Mouse (Mus musculus): Measurements from ENCODE around the gene 2700049A03Rik.
A peak's percentile ranks its signal among the peaks of the same experiment; 100 is the strongest.
"Not testable (repeated sequence)": the region's sequence is repeated elsewhere in the genome, so short reads cannot be mapped to it uniquely, and the experiment has no call there.

The 2700049A03Rik gene

DNA sequence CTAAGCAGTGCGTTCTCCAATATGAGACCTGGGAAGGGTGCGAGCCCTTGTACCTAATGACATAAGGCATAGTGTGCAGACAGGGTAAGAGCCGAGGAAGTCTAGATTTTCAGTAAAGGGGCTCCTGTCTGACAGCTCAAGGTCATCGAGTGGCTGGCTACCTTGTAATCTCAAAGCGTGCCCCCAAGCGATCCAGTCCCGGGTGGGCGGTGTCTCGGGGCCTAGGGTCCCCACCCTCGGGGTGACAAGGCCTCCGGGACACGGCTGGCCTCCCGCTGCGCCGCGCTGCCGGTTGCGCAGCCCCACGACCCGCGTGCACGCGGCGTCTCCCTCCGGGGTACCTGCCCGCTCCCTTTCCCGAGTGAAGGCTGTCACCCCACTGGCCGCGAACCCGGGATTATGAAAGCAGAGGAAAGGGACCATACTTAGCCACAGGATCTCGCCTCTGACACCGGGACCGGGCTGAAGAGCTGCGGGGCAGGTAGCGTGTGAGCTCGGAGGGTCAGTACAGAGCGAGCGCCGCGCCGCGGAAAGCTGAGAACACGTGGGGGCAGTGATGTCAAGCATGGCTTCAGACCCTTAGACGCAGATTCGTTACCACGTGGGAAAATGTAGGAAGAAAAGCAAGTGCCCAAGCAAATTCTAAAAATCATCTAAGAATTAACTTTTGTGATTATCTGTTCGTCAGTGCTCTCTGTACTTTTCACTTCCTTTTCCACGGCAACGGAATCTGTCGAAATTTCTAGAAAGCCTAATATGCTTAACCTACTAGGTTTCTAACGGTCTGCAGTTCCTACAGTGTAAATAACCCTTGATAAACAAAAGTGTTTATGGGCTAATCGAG, at the start of gene 2700049A03Rik, which contains the start of gene Timm9:
2700049A03Rik (plus strand) TSS at position 719 of the 844 bp plus-strand sequence.
Timm9 (minus strand) TSS at position 555 of the 844 bp plus-strand sequence.
- peak; percentile 82 for DNase-seq

DNA sequence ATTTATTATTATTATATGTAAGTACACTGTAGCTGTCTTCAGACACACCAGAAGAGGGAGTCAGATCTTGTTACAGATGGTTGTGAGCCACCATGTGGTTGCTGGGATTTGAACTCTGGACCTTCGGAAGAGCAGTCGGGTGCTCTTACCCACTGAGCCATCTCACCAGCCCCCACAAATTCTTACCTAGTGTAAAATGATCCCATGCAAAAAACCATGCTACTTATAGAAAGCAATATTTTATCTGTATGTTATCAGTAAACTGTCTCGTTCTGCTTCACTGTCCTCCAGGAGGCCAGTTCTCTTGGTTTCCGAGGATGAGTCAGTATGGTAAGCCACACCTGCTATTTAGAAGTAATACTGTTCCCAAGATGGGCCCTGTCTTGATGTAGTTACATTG, 32.4 kb upstream of the 2700049A03Rik start:
- not testable (repeated sequence) for DNase-seq

DNA sequence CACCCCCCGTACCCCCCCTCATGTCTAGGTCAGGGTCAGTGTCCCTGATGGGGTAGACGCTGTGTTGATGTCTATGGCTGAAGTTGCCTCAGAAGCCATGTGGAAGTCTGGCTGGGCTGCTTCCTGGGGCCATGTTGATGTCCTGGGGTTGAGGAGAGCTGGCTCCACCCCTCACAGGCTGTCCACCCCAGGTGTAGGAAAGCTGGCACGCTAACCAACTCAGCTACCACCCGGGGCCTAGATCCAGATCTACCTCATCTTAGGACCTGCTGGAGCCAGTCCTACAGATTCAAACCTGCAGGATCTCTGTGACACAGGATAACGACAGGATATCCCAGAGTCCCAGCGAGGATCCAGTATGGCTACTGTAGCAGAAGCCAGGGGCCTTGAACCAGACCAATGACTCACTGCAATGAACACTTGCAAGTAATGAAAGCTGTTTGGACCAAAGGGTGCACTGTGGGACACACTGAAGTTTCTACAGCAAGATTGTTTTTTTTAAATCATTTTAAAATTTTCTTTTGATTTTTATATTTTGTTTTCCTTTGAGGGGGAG, 29.4 kb upstream of the 2700049A03Rik start:
- DNase-seq: no peak

GRCm38 (mm10) chr12:71111331-71111730, 25.3 kb upstream of the 2700049A03Rik start, which contains the start of gene Tomm20l:
Gene Tomm20l (plus strand): TSS chr12:71111428.
- peak; percentile 5 for DNase-seq

DNA sequence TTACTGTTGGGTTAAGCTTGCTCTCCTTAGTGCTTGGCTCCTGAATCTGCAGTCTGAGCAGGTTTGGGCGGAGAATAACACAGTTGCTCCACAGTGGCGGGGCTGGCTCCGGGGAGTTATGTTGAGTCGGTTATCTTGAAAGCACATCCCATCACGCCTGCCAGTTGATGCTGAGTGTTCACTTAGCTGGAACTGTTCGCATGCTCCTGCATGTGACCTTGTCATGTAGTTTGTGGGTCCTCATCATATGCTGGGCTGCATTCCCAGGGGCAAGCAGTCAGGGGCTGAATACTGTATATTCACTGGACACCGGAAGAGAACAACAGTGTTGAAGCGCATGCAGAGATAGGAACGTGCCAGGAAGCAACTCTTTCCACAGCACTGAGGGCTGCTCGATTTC, 23.6 kb upstream of the 2700049A03Rik start:
- DNase-seq: no peak

DNA sequence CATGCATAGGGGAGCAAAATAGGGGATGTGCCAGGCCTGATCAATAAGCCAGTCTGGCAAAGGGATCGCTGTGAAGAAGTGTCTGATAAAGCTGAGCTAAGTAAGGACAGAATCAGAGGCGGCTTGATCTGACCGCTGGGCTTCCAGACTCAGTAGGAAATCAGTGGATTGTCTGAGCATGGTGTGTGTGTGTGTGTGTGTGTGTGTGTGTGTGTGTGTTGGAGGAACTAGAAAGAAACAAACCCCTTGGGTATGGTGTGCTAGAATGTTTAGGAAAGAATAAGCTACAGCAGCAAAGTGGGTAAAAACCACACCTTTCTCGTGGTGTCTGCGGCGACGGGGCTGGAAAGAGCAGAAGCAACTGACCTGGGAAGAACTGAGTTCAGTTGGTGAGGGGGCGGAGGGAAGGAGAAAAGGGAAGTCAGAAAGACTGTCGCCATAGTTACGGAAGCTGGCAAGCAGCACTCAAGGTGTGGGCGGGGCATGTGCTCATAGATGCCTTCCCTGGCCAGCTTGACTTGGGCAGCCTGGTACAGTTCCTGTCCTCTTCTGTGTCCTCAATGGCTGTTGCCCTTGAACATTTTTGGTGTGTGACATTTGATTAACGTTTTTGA, 22.9 kb upstream of the 2700049A03Rik start:
- peak; percentile 61 for DNase-seq

- DNase-seq: no peak
Measured at GRCm38 (mm10) chr12:71116411-71116810, 20.2 kb upstream of the 2700049A03Rik start.

- no peak for DNase-seq
Measured at GRCm38 (mm10) chr12:71122731-71123130, 13.9 kb upstream of the 2700049A03Rik start.

GRCm38 (mm10) chr12:71123286-71123685, 13.4 kb upstream of the 2700049A03Rik start:
- no peak for DNase-seq

DNA sequence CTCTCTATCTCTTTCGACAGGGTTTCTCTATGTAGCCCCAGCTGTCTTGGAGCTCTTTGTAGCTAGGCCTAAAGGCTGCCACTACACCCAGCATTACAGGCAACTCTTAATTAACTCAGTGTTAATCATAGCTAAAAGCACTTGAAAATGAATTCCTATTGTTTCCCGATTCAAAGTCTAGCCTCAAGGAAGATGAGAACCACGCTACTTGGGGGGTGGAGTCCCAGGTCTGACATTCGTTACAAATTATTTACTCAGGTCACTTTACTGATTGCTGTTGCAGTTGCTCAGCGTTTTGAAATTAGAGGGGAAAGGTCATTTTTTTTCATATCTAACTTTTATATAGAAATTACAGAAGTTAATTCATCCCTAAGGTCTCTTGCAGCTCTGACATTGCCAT, 1.1 kb upstream of the 2700049A03Rik start:
- no peak for DNase-seq

- DNase-seq: peak; percentile 86
Measured at GRCm38 (mm10) chr12:71136974-71137491, 385 bp downstream of the 2700049A03Rik start.

DNA sequence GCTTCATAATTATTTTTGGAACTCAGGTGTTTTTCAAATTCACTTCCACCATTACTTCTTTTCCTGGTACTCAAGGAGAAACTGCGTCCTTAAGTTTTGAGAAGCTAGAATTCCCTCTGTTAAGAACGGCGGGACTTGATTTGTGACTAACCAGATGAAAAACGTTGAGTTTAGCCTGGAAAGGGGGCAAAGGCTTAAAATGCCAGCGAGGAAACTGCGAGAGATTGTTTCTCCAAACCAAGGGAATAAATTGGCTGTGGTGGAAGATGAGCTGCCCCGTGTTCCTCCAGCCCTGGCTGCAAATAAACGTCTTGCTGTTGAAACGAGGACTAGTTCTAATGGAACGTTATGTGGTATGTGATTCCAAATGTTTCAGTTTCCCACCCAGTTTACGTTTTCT, 1.0 kb downstream of the 2700049A03Rik start:
- DNase-seq: no peak

- peak; percentile 22 for DNase-seq
Measured at GRCm38 (mm10) chr12:71139258-71139828, 2.7 kb downstream of the 2700049A03Rik start.

- no peak for DNase-seq
Measured at GRCm38 (mm10) chr12:71141189-71141588, 4.5 kb downstream of the 2700049A03Rik start.

GRCm38 (mm10) chr12:71147641-71148040, 11.0 kb downstream of the 2700049A03Rik start:
- peak; percentile 58 for DNase-seq

DNA sequence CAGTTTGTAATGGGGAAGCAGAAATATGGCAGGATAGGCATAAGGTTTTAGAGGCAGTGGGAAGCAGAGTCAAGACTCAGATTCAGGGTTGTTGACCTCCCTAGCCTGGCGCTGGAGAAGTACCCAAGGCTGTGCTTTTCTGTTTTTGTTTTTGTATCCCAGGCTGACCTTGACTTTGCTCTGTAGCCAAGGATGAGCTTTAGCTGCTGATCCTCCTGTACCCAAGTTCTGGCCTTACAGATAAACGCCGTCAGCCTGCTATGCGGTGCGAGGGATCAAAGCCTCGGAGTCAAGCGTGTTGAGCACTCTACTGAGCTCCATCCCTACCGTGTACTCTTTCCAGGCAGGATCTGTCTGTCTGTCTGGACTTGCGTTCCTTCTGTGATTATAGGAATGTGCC, 12.2 kb downstream of the 2700049A03Rik start:
- no peak for DNase-seq

DNA sequence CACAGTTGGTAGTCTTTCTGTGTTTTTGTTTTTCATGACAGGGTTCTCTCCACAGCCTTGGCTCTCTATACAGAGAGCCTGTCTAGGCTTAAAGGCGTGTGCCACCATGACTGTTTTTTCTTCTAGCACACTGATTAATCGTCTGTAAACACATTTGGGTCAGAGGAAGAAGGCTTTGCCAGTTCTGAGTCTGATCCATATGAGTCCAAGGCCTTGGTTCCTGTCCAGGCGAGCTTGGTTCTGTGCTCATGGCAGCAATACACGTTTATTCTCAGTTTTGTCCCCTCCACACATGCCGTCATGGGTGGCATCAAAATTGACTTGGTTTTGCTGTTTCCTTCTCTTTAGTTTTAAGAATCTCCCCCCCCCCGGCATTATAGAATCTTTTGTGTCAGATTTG, 12.8 kb downstream of the 2700049A03Rik start:
- DNase-seq: no peak

GRCm38 (mm10) chr12:71150167-71150566, 13.5 kb downstream of the 2700049A03Rik start:
- no peak for DNase-seq

DNA sequence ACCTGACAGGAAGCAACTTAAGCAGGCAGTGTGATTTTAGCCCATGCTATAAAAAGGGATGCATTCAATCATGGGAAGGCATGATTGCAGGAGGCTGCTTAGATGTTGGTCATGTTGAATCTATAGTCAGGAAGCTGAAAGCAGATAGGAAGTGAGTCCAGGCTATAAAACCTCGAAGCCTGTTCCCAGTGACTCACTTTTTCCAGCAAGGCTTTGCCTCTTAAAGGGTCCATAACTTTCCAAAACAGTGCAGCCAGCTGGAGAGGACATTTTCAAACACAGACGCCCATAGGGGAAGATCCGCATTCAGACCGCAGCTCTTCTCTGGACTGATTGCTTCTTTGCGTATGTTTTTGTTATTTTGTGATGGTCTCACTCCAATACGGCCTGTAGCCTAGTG, 18.3 kb downstream of the 2700049A03Rik start:
- DNase-seq: no peak

- no peak for DNase-seq
Measured at GRCm38 (mm10) chr12:71157974-71158373, 21.3 kb downstream of the 2700049A03Rik start.

DNA sequence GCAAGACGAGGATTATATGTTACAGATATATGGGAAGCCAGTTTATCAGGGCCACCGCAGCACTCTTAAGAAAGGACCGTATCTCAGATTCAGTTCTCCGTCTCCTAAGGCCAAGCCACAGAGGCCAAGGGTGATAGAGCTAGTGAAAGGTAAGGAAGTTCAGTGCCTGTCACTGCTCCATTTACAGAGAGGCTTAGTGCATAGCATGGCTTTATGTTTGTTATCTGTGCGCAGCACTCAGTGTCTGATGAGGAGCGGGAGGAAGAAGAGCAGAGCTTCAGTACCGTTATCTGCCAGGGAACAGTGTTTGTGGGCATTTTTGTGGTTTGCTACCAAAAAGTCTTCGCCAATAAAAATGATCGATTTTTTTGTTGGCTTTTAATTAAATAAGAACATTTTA, 27.8 kb downstream of the 2700049A03Rik start:
- no peak for DNase-seq

GRCm38 (mm10) chr12:71169911-71170310, 33.3 kb downstream of the 2700049A03Rik start:
- no peak for DNase-seq

- DNase-seq: no peak
Measured at GRCm38 (mm10) chr12:71183736-71184135, 47.1 kb downstream of the 2700049A03Rik start.

Measured in thymus, postnatal 25 days (tissue).